ENCODE assay signal across 8 mouse cellular contexts in genomic region chr11:116106963-116107776, GRCm38 (mm10). TPM values are rescaled to one million over a fixed set of nuclear protein-coding genes. Genes with fewer than 3 reads are reported as not detected.
DNase-seq lines count a peak whose midpoint lies in the region; ATAC-seq lines count a peak whose summit lies in the region.

No protein-coding gene starts in this region.

- H3K4me2 ChIP-seq in embryonic facial prominence, embryonic 12.5 days (replicated peaks): peak overlapping the region; percentile 38
- H3K4me2 ChIP-seq in kidney, embryonic 14.5 days (replicated peaks; ENCODE audit: low read depth, low read length): peak overlapping the region; percentile 59
- H3K4me2 ChIP-seq in neural tube, embryonic 15.5 days: peak overlapping the region; percentile 61

- peak; percentile 55 for DNase-seq in kidney, adult 18-20 months
- DNase-seq in kidney, postnatal 10 days: no peak
- no peak for DNase-seq in thymus, postnatal 14 days
- no peak for DNase-seq in cerebellum, postnatal 36 days
- no peak for DNase-seq in B cell, adult 2 months

- peaks cover 68% of the 10 kb centered on the region for H3K27me3 ChIP-seq in embryonic facial prominence, embryonic 12.5 days
- H3K27me3 ChIP-seq in kidney, embryonic 14.5 days (ENCODE audit: control insufficient read depth, insufficient read depth, low read length): peaks cover 40% of the 10 kb centered on the region
- H3K27me3 ChIP-seq in neural tube, embryonic 15.5 days (replicated peaks): peaks cover 66% of the 10 kb centered on the region

- no peak for ATAC-seq in embryonic facial prominence, embryonic 12.5 days (ENCODE audit: insufficient number of reproducible peaks, insufficient read depth, low FRiP score, low TSS enrichment)
- ATAC-seq in kidney, embryonic 14.5 days (ENCODE audit: low FRiP score, low TSS enrichment): no peak
- no peak for ATAC-seq in neural tube, embryonic 15.5 days (ENCODE audit: low FRiP score)

- 21% methylated on average over 14 of the region's 14 CpGs for WGBS in embryonic facial prominence, embryonic 12.5 days
- 20% methylated on average over 14 of the region's 14 CpGs for WGBS in kidney, embryonic 14.5 days
- WGBS in neural tube, embryonic 15.5 days: 22% methylated on average over 14 of the region's 14 CpGs

- no peak overlapping the region for H3K9ac ChIP-seq in embryonic facial prominence, embryonic 12.5 days
- H3K9ac ChIP-seq in kidney, embryonic 14.5 days (ENCODE audit: low read depth, low read length): 0 out of 2 replicates have a peak overlapping the region, but pooled peaks have one; percentile 23
- no peak overlapping the region for H3K9ac ChIP-seq in neural tube, embryonic 15.5 days (replicated peaks)

- H3K9me3 ChIP-seq in embryonic facial prominence, embryonic 12.5 days: no peaks in the 10 kb centered on the region
- H3K9me3 ChIP-seq in kidney, embryonic 14.5 days (ENCODE audit: control insufficient read depth, low read length): no peaks in the 10 kb centered on the region
- no peaks in the 10 kb centered on the region for H3K9me3 ChIP-seq in neural tube, embryonic 15.5 days (replicated peaks)

- H3K4me3 ChIP-seq in embryonic facial prominence, embryonic 12.5 days: no peak overlapping the region
- H3K4me3 ChIP-seq in kidney, embryonic 14.5 days (ENCODE audit: low read length): peak overlapping the region; percentile 47; the same call in 1 of the 2 replicates
- peak overlapping the region; percentile 37 for H3K4me3 ChIP-seq in neural tube, embryonic 15.5 days (replicated peaks)

- no peak overlapping the region for H3K27ac ChIP-seq in embryonic facial prominence, embryonic 12.5 days
- H3K27ac ChIP-seq in kidney, embryonic 14.5 days (ENCODE audit: low read depth, low read length): no peak overlapping the region
- no peak overlapping the region for H3K27ac ChIP-seq in neural tube, embryonic 15.5 days (replicated peaks)

- H3K4me1 ChIP-seq in embryonic facial prominence, embryonic 12.5 days: peaks cover 59% of the 10 kb centered on the region
- H3K4me1 ChIP-seq in kidney, embryonic 14.5 days (ENCODE audit: control insufficient read depth, insufficient read depth, low read length): peaks cover 61% of the 10 kb centered on the region
- peaks cover 56% of the 10 kb centered on the region for H3K4me1 ChIP-seq in neural tube, embryonic 15.5 days

- no peaks in the 10 kb centered on the region for H3K36me3 ChIP-seq in embryonic facial prominence, embryonic 12.5 days
- H3K36me3 ChIP-seq in kidney, embryonic 14.5 days (ENCODE audit: control insufficient read depth, insufficient read depth, low read length): no peaks in the 10 kb centered on the region
- no peaks in the 10 kb centered on the region for H3K36me3 ChIP-seq in neural tube, embryonic 15.5 days

RNA-seq across cellular contexts. Expression of gene Trim47, which starts 19.8 kb away (rescaled TPM):
- polyA plus RNA-seq in embryonic facial prominence, embryonic 12.5 days (2016; fragmentation: Nextera tagmentation; extraction: Ambion mirVana): 6.9 and 9.1 TPM in 2 replicates
- 12.2 and 12.8 TPM in 2 replicates for polyA plus RNA-seq in kidney, embryonic 14.5 days (2014; fragmentation: Nextera tagmentation; extraction: Ambion mirVana)
- 9.8 TPM in 2 replicates for polyA plus RNA-seq in neural tube, embryonic 15.5 days (2015; fragmentation: Nextera tagmentation; extraction: Ambion mirVana)

RNA-seq across cellular contexts. Expression of gene Wbp2, which starts 20.4 kb away (rescaled TPM):
- polyA plus RNA-seq in embryonic facial prominence, embryonic 12.5 days (2016; fragmentation: Nextera tagmentation; extraction: Ambion mirVana): 44.9 and 48.3 TPM in 2 replicates
- polyA plus RNA-seq in kidney, embryonic 14.5 days (2014; fragmentation: Nextera tagmentation; extraction: Ambion mirVana): 55.2 and 80.2 TPM in 2 replicates
- polyA plus RNA-seq in neural tube, embryonic 15.5 days (2015; fragmentation: Nextera tagmentation; extraction: Ambion mirVana): 162 and 167 TPM in 2 replicates

RNA-seq across cellular contexts. Expression of gene Trim65, which starts 23.8 kb away (rescaled TPM):
- 2.3 and 2.6 TPM in 2 replicates for polyA plus RNA-seq in embryonic facial prominence, embryonic 12.5 days (2016; fragmentation: Nextera tagmentation; extraction: Ambion mirVana)
- polyA plus RNA-seq in kidney, embryonic 14.5 days (2014; fragmentation: Nextera tagmentation; extraction: Ambion mirVana): 3.2 and 4.1 TPM in 2 replicates
- polyA plus RNA-seq in neural tube, embryonic 15.5 days (2015; fragmentation: Nextera tagmentation; extraction: Ambion mirVana): 3.4 and 4.1 TPM in 2 replicates

RNA-seq across cellular contexts. Expression of gene Unc13d, which starts 29.4 kb away (rescaled TPM):
- 1.3 and 1.8 TPM in 2 replicates for polyA plus RNA-seq in embryonic facial prominence, embryonic 12.5 days (2016; fragmentation: Nextera tagmentation; extraction: Ambion mirVana)
- 1.3 and 1.5 TPM in 2 replicates for polyA plus RNA-seq in kidney, embryonic 14.5 days (2014; fragmentation: Nextera tagmentation; extraction: Ambion mirVana)
- polyA plus RNA-seq in neural tube, embryonic 15.5 days (2015; fragmentation: Nextera tagmentation; extraction: Ambion mirVana): 1.0 and 7.1 TPM in 2 replicates

RNA-seq across cellular contexts. Expression of gene Mrpl38, which starts 31.5 kb away (rescaled TPM):
- polyA plus RNA-seq in embryonic facial prominence, embryonic 12.5 days (2016; fragmentation: Nextera tagmentation; extraction: Ambion mirVana): 83.7 and 89.2 TPM in 2 replicates
- 111 and 114 TPM in 2 replicates for polyA plus RNA-seq in kidney, embryonic 14.5 days (2014; fragmentation: Nextera tagmentation; extraction: Ambion mirVana)
- 82.2 and 95.1 TPM in 2 replicates for polyA plus RNA-seq in neural tube, embryonic 15.5 days (2015; fragmentation: Nextera tagmentation; extraction: Ambion mirVana)
